Mouse (Mus musculus) heart, embryonic 11.5 days (tissue): Measurements from ENCODE around the gene Scamp5. TPM values are rescaled to one million over a fixed set of nuclear protein-coding genes. Genes with fewer than 3 reads are reported as not detected.

Source experiments
- ATAC-seq: fragments of 200-750 bp; cut with Nextera tagmentation; replicated peaks from 2 replicates; pipeline ENCODE4 v1.8.0; 2017; ENCODE audit warnings: moderate library complexity; ENCODE audit not compliant: insufficient number of reproducible peaks, low FRiP score, low TSS enrichment
- H3K27ac ChIP-seq: fragments of 300-500 bp; sonication (generic); 2 replicates; pipeline ENCODE4 v1.5.1; 2014; ENCODE audit warnings: mild to moderate bottlenecking, low read depth, low read length
- H3K27me3 ChIP-seq: fragments of 300-500 bp; sonication (generic); 2 replicates; pipeline ENCODE4 v1.6.1; 2014; ENCODE audit warnings: mild to moderate bottlenecking, low read length, mixed read lengths; ENCODE audit not compliant: control insufficient read depth, insufficient read depth
- H3K36me3 ChIP-seq: fragments of 300-500 bp; sonication (generic); 2 replicates; pipeline ENCODE4 v1.6.1; 2014; ENCODE audit warnings: mild to moderate bottlenecking, low read length, moderate library complexity, mixed read lengths; ENCODE audit not compliant: control insufficient read depth, insufficient read depth
- H3K4me1 ChIP-seq: fragments of 300-500 bp; sonication (generic); 2 replicates; pipeline ENCODE4 v1.6.1; 2014; ENCODE audit warnings: low read length; ENCODE audit not compliant: control insufficient read depth, insufficient read depth
- H3K4me2 ChIP-seq: fragments of 300-500 bp; sonication (generic); 2 replicates; pipeline ENCODE4 v1.6.1; 2014; ENCODE audit warnings: mild to moderate bottlenecking, moderate library complexity
- H3K4me3 ChIP-seq: fragments of 300-500 bp; sonication (generic); 2 replicates; pipeline ENCODE4 v1.5.1; 2014; ENCODE audit warnings: low read depth, low read length
- H3K9ac ChIP-seq: fragments of 300-500 bp; sonication (generic); 2 replicates; pipeline ENCODE4 v1.6.1; 2014; ENCODE audit warnings: mild to moderate bottlenecking, low read depth, low read length, moderate library complexity
- H3K9me3 ChIP-seq: fragments of 300-500 bp; sonication (generic); replicated peaks from 2 replicates; pipeline ENCODE4 v1.6.1; 2016; ENCODE audit warnings: low read length; ENCODE audit not compliant: control insufficient read depth
- WGBS: fragments of 180-500 bp; shearing (Covaris S2); extraction: QIAGEN DNeasy Blood & Tissue Kit; methylation state at CpG from one replicate; pipeline ENCODE4 v1.1.7; 2014; ENCODE audit not compliant: insufficient replicate concordance; 5-methylcytosine and 5-hydroxymethylcytosine counted together
- polyA plus RNA-seq: library from polyadenylated mRNA; unstranded; fragments of >200 nt; fragmentation: Nextera tagmentation; extraction: Ambion mirVana; gene quantifications from 2 replicates; pipeline ENCODE4 v1.2.1, GENCODE M21; 2014

Scamp5 gene
- polyA plus RNA-seq, 1 experiment from 2014 or later, result 5.8 TPM

DNA sequence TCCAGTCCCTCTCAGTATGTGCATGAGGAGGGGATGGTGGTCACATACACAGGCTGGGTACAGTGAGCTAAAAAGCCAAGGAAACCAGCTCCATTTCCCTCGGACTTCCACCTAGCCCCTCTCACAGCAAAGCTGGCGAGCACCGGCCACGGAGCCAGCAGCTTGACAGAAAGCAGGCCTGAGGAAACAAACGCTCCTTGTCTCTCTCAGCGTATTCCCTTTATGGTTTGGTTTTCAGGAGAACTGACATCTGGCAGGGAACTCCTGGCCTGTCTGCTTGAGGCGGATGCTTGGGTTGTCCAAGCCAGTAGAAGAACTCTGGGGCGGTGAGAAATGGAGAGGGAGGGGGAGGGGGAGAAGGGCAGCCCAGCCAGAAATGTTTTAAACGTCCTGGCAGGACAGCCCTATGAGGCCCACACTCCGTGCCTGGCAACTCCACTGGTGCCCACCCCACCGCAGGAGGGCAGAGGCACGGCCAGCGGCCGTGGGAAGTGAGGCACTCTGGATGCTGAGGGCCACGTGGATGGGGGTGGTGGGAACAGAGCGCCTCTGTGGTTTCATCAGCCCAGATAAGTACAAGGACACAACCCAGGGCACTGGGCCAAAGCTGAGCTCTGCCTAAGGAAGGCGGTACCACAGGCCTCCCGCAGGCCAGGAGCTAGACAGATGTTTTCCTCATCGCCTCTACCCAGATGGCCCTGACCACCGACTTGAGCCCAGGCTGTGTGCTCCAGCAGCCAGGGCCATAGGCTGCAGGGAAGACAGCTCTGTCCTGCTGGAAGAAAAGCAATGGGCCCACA lies 47.3 kb downstream of the Scamp5 start:
- H3K9me3 ChIP-seq, result no peaks in the 10 kb centered on the region
- no peak overlapping the region for H3K4me3 ChIP-seq
- peak overlapping the region; percentile 45 for H3K4me2 ChIP-seq
- H3K27me3 ChIP-seq, result no peaks in the 10 kb centered on the region
- H3K27ac ChIP-seq, result peak overlapping the region; percentile 92
- WGBS, result 15% methylated on average over 19 of the region's 20 CpGs
- H3K4me1 ChIP-seq, result peaks cover 42% of the 10 kb centered on the region
- H3K9ac ChIP-seq, result peak overlapping the region; percentile 56; the same call in 1 of the 2 replicates
- no peaks in the 10 kb centered on the region; the same call in 1 of the 2 replicates for H3K36me3 ChIP-seq
- peak; percentile 75 for ATAC-seq

DNA sequence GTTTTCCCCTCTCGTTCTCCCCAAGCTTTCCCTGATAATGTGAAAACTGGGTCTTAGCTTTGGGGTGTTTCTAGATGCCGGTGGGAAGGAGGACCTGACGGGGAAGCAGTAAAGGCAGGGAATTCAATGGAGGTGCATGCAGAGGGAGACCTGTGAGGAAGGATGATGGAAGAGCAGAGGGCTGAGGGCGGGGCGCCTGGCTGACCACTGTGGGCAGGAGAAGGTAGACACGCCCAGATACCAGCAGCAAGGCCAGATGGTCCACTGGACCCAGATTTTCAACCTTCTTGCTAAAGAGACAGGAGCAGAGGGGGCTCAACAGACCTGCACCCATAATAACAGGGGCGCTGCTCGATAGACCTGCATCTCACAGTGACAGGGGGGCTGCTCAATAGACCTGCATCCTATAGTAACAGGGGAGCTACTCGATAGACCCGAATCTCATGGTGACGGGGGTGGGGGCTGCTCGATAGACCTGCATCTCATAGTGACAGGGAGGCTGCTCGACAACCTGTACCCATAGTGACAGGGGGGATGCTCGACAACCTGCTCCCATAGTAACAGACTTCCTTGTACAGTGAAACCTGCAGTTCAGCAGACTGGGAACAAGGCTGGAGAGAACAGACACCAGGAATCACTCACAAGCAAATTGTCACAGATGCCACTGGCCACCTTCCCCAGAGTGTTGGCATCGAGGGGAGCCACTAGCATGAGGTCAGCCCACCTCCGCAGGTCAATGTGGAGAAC lies 48.2 kb downstream of the Scamp5 start:
- Histone ChIP-seq H3K9me3 (no peaks in the 10 kb centered on the region), H3K9ac (no peak overlapping the region), H3K4me2 (no peak overlapping the region), H3K27me3 (no peaks in the 10 kb centered on the region), H3K27ac (peak overlapping the region; percentile 92; the same call in 1 of the 2 replicates), H3K4me1 (peaks cover 37% of the 10 kb centered on the region), H3K36me3 (no peaks in the 10 kb centered on the region; the same call in 1 of the 2 replicates), H3K4me3 (no peak overlapping the region)
- WGBS, result 80% methylated on average over 16 of the region's 16 CpGs
- no peak for ATAC-seq

DNA sequence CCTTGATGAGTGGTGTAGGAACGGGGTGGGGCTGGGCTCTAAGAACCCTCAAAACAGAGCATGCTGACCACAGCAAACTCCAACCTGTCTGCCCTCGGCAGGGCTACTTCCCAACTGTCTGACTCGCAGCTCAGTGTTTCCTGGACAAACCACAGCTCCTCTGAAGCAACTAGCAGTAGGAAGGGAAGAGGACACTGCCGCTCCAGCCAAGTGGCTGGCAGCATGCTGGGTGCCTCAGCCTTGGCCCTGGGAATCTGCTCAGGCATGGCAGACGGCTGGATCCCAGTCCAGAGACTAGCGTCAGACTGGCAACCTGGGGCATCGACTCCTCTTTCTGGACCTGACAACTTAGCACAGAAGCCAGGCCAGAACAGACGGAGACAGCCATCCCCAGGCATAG lies 50.5 kb downstream of the Scamp5 start:
- no peak overlapping the region for H3K4me2 ChIP-seq
- ATAC-seq, result no peak
- H3K9ac ChIP-seq, result no peak overlapping the region
- 70% methylated on average over 8 of the region's 8 CpGs for WGBS
- H3K9me3 ChIP-seq, result no peaks in the 10 kb centered on the region
- no peaks in the 10 kb centered on the region for H3K27me3 ChIP-seq
- peaks cover 3% of the 10 kb centered on the region; the same call in 1 of the 2 replicates for H3K36me3 ChIP-seq
- H3K27ac ChIP-seq, result no peak overlapping the region
- H3K4me1 ChIP-seq, result peaks cover 26% of the 10 kb centered on the region
- H3K4me3 ChIP-seq, result no peak overlapping the region

DNA sequence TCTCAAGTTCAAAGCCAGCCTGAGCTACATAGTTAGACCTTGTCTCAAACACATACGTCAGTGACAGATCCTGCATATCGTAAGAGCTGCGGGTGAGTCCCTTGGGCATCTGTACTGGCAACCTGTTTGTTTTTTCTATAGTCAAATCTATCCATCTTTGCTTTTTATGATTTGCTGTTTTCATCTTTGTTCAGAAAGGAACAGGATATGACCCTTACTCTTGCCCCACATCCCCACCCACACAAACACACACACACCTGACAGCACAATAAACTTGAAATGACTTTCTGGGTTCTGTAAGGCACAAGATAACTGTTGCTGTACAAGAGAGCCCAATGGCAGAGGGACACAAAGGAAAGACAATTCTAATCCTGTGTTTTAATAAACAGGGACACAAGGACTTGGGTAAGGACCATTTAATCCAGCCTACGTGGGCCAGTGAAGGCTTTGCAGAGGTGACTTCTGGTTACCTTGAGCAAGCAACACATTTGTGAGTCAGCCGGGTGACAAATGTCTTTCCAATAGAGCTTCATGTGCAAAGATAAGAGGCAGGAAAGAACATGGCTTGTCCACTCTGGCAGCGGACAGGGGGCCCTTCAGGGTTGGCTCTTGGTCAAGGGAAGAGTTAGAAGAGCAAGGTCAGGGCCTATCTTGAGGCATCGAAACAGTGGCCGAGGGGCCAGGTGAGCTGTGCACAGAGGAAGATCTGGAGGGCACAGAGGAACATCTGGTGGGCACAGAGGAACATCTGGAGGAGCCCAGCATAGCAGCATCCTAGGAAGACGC lies 60.5 kb downstream of the Scamp5 start:
- Histone ChIP-seq H3K9me3 (no peaks in the 10 kb centered on the region), H3K4me2 (no peak overlapping the region), H3K27ac (no peak overlapping the region), H3K36me3 (no peaks in the 10 kb centered on the region), H3K9ac (no peak overlapping the region), H3K4me1 (peaks cover 2% of the 10 kb centered on the region; the same call in 1 of the 2 replicates), H3K4me3 (no peak overlapping the region), H3K27me3 (no peaks in the 10 kb centered on the region)
- no peak for ATAC-seq
- WGBS, result 77% methylated on average over 9 of the region's 9 CpGs

DNA sequence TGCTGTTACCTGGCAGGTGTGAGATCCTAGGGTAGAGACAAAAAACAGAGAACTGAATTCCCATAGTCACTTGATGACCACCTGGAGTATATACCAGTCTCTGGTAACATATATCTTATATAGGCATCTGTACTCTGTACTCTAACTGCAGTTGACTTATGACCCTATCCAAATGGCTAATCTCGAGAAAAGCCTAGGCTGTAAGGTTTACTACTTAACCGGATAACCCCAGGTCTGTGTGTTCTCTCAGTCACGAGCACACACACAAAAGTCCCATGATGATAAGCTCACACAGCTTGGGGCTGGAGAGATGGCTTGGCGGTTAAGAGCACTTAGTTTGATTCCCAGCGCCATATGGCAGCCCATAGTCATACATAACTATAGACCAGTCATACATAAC lies 61.5 kb downstream of the Scamp5 start:
- Histone ChIP-seq H3K4me2 (no peak overlapping the region), H3K9me3 (no peaks in the 10 kb centered on the region), H3K9ac (no peak overlapping the region), H3K4me1 (peaks cover 3% of the 10 kb centered on the region; the same call in 1 of the 2 replicates), H3K36me3 (no peaks in the 10 kb centered on the region), H3K4me3 (no peak overlapping the region), H3K27me3 (no peaks in the 10 kb centered on the region), H3K27ac (no peak overlapping the region)
- ATAC-seq, result no peak
- 87% methylated on average over 5 of the region's 5 CpGs for WGBS

DNA sequence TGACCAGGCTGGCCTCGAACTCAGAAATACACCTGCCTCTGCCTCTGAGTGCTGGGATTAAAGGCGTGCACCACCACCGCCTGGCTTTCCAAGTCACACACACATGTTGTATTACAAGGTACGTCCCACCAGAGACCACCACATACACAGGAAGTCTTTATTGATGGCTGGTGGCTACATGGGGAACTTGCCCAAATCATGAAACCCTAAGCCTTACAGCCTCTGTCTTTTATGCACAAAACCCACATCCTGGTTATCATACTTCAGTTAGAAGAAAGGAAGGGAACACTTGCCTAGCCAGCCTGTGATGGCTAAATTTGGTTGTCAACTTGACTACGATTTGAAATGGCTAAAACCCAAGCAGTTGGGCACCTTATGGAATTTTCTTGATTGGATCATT lies 63.8 kb downstream of the Scamp5 start:
- 84% methylated on average over 5 of the region's 5 CpGs for WGBS
- peaks cover 3% of the 10 kb centered on the region; the same call in 1 of the 2 replicates for H3K4me1 ChIP-seq
- no peak overlapping the region for H3K4me2 ChIP-seq
- peaks cover 6% of the 10 kb centered on the region; the same call in 1 of the 2 replicates for H3K9me3 ChIP-seq
- no peaks in the 10 kb centered on the region for H3K27me3 ChIP-seq
- H3K36me3 ChIP-seq, result no peaks in the 10 kb centered on the region
- H3K9ac ChIP-seq, result no peak overlapping the region
- no peak for ATAC-seq
- no peak overlapping the region for H3K27ac ChIP-seq
- no peak overlapping the region for H3K4me3 ChIP-seq

DNA sequence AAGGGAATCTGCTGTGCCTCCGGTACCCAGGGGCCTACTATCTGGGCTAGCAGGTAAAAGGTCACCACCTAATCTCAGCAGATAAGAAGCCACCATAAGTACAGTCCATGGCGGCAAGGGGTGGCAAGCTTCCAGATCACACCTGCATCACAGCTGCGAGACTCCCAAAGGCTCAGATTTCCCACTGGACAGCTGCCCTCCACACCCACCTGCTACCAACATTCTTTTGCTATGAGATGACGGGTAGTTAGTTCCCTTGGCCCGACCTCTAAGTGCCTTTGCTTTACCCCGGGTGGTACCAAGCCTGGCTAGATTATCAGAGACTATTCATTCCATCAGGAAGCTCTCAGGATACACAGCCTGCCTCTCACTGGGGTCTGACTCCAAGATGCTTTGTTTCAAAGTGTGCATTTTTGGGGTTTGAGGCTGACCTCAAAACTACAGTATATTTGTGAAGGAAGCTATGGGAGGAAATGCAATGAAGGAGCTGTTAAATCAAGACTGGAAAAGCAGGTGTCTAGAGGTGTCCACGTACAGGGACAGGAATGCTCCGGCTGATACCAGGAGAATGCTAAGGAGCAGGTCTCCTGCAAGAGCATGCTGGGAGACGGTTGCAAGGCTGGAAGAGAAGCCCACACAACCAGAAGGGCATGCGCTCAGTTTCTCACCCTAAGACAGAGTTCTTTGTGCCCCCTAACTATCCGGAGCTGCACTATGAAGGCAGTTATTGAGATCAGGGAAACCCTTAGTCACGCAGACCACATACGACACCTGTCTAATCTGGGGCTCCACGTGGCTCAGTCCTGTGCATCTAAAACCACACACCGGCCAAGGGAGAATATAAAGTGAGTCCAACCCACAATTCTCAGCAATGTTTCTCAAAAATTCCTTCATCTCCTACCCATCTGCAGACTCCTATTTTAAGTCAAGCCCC lies 65.3 kb downstream of the Scamp5 start:
- H3K4me3 ChIP-seq, result no peak overlapping the region
- H3K4me1 ChIP-seq, result peaks cover 3% of the 10 kb centered on the region; the same call in 1 of the 2 replicates
- no peak for ATAC-seq
- H3K9me3 ChIP-seq, result peaks cover 10% of the 10 kb centered on the region
- H3K27me3 ChIP-seq, result no peaks in the 10 kb centered on the region
- H3K9ac ChIP-seq, result no peak overlapping the region
- no peaks in the 10 kb centered on the region for H3K36me3 ChIP-seq
- no peak overlapping the region for H3K4me2 ChIP-seq
- no peak overlapping the region for H3K27ac ChIP-seq
- WGBS, result 69% methylated on average over 15 of the region's 15 CpGs
